Mouse (Mus musculus): ENCODE measurements at regions not wholly inside any gene's neighbourhood (a gene's known extent, or its start where the extent isn't known, plus 50 kb on each side); places are given as distances from the start of the nearest gene placed in this dataset.

DNA sequence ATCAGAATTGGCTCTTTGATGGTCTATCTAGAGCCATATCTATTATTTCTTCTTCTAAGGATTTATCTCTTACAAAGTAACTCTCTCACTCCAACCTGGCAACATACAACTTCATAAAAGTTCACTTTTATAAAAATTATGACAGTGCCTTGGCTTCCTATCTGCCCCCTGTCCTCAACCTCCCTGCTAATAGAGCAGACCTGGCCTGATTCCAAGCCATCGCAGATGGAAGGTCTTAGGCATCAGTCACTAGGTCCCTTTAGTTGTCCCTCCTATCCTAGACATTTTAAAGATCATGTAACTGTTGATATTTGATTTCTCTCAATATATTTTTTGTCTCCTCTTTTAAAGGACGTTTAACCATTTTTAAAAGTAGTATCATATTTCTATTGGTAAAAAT lies 1974.3 kb upstream of the Slc39a10 start:
- no peak for ATAC-seq (ENCODE audit: low TSS enrichment)

DNA sequence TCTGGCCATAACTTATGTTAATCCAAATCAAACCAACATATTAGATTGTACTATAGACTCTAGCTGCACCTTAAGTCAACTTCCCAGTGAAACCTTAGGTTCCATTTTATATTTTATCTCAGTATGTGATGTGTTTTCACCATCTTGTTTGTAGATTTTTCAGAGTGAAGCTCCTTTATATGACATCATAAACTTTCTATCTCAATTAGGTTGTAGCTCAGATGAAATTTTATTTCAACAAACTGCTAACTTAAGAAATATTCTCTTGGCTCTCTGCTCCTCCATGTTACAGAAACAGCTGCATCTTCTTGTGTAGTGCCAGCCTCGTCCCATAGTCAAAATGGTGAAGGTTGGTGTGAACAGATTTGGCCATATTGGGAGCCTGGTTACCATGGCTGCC lies 1988.7 kb upstream of the Slc39a10 start:
- ATAC-seq (ENCODE audit: low TSS enrichment), result no peak

DNA sequence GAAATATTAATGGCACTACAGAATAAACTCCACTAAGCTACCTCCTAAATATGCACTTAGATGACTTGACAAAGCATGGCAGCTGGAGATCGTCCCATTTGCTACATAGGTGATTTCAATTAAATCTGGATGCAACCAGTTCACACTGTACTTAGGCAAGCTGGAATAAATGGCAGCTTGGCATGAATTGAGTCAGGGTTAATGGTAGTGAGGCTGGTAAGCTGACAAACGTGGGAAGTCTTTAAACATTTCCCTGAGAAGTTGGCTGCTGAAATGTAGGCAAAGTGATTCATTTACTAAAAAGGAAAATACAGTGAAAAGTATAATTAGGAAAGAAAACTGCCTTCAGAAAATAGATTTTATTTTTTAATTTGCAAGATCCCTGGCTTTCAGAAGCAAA lies 2000.9 kb upstream of the Slc39a10 start:
- ATAC-seq (ENCODE audit: low TSS enrichment), result peak; percentile 94

DNA sequence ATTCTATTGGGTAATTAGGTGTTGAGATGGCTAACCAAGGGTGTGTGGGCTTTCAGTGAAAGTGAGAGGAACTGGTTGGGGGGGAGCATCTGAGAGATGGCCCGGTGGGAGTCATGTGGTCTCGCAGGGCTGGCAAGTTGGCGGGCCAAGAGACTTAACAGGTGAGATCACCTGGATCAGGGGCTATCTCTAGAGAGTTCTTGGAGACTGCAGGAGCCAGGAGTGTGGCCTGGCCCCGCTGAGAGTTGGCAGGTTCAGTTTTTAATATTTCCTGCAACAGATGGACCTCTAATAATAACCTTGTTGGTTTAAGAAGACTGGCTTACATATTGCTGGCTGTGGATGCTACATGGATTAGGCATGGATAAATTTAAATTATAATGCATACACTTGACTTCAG lies 1984.0 kb upstream of the Tmeff2 start:
- no peak for ATAC-seq (ENCODE audit: low TSS enrichment)

DNA sequence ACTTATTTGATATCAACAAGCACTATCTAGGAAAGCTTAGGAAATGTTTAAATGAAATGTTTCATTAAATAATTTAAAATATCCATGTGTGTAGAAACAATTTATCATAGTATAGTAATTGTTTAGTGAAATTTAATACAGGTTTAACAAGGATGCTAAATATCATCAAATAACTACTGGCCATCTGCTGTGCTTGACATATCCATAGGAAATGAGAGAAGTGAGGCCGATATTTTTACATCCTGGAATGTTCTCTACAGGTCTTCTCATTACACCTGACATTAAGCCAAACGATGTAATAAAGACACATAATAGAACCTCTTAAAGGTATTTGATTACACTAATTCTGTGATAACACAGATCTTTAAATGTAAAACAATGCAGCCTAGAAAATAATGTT lies 1957.3 kb upstream of the Tmeff2 start:
- ATAC-seq (ENCODE audit: low TSS enrichment), result no peak

DNA sequence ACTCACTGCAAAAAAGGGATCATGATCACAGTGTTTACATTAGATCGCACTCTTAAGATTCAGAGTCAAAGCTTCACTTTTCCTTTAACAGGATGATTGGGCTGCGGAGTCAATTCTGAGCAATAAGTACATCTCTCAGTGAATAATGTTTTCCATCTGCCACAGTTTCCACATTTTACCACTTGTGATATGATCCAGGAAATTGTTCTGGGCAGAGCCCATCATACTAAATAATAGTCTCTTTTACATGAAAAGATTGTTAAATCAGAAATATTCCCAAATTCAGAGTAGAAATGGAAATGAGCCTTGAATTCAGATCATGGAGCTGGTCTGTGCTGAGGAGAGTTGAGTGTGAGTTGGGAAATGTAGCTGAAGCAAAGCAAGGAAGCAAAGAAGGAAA lies 1956.6 kb upstream of the Tmeff2 start:
- ATAC-seq (ENCODE audit: low TSS enrichment), result no peak
